Mouse (Mus musculus) Muller cell, postnatal 12 days (primary cell): ENCODE measurements around the gene Gm49359.
"Not testable (repeated sequence)": the region's sequence is repeated elsewhere in the genome, so short reads cannot be mapped to it uniquely, and the experiment has no call there.

Source experiments
- DNase-seq: peaks from one replicate; pipeline ENCODE4 v3.0.0-alpha.2; 2015; ENCODE audit errors: inconsistent ontology term

Gm49359 gene

DNA sequence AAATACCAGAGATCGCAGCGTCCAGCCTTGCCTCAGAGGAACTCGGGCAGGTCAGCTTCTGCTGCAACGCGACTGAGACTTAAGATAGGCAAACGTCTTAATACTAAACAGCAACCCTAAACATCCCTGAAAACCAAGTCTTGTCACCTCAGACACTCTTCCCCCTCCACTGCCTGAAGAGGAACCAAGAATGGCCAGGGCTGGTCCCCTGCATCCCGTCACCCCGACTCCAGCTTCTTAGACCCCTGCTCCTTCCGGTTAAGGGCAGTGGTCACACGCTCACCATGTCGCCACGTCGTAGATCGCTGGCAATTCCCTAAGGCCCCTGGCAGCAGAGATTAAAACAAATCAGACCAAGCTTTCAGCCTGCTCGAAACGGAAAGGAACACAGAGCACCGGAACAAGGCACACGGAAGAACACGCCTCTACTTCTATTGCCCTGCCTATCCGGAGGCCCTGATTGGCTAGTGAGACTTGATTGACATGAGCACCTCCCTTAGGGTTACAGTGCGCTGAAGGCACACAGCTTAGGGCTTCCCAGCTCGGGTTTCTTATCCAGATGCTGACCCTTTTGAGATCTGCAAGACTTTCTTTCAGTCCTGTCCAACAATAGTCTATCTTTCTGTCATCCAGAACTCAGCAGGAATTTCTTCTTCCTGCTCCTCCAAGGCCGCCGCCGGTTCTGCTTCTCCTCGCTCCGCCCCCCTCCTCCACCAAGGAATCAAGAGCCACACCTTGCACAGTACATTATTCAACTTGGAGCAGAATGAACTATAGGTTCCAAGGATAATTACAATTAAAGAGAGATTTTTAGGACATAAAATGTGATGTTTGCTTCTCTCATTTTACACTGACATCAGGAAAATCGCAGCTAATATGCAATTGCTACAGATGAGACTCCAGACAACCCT is at the start of gene Gm49359:
TSS of gene Gm49359 (minus strand) at position 409 of the 911 bp plus-strand sequence.
- DNase-seq, result peak; percentile 78

DNA sequence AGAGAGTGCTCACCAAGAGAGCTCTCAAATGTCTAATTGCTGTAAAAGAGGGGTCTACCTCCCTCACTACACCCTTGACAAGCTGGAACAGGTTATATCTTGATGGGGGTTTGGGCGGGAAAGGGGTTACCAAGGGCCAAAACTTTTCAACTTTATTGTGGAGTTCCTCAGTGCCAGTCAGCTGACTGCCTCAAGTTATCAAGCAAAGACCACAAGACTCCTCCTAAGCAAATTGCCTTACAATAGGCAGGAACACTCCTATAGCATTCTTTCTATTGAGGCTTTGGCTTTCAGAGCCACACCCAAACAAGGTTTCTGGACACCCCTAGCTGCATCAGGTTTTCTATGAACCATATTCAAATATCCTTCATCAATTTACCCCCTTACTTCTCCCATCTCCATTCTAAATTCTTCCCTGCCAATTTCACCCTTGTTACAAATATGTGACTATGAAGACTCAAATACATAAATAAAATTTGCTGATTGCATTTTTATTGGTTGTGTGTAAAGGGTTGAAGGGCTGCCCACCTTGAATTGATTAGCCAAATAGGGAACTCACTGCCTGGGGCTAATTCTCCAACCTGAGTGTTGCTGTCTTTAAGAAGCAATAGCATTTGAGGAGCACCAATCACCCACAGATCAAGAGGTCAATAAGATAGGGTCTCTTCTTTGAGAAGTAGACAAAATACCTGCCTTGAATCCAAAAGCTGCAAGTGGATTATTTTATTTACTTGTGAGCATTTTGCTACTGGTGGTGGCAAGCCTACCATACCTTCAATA is 44.2 kb upstream of the Gm49359 start:
- not testable (repeated sequence) for DNase-seq

DNA sequence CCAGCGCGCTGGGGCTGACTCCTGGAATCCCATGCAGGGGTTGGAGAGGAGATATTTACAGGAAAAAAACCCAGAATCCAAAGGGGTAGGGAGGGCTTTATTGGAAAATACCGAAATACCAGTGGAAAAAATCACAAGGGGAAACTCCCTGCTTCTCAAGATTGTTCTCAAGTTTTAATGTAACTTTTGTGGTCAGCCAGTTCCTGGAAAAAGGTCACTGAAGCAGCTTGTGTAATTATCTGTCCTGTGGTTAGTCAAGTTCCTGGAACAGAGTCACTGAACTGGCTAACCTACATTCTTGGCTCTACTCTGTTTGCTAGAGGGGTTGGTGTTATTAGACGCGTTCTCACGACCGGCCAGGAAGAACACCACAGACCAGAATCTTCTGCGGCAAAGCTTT is 6.0 kb upstream of the Gm49359 start:
- not testable (repeated sequence) for DNase-seq

DNA sequence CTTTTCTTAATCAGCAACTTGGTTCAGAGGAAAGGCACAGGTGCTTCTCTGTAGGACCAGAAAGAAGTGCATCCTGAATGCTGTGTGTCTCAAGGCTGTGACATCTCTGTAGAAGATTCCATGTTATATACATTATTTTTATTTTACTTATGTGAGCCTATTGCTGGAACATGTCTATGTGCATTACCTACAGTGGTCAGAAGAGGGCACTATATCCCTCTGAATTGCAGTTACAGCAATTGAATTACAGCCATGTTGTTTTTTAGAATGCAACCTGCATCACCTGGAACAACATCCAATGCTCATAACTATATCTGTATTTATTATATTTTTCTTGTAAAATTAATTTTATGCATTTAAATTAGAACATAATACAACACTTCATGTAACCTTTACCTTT is 3.3 kb upstream of the Gm49359 start:
- peak; percentile 42 for DNase-seq
